Mouse (Mus musculus): ENCODE data around the gene Rps6ka1. TPM values are rescaled to one million over a fixed set of nuclear protein-coding genes. Genes with fewer than 3 reads are reported as not detected.

The Rps6ka1 gene
- polyA plus RNA-seq, 2 experiments = 28.4 to 48.4 TPM

DNA sequence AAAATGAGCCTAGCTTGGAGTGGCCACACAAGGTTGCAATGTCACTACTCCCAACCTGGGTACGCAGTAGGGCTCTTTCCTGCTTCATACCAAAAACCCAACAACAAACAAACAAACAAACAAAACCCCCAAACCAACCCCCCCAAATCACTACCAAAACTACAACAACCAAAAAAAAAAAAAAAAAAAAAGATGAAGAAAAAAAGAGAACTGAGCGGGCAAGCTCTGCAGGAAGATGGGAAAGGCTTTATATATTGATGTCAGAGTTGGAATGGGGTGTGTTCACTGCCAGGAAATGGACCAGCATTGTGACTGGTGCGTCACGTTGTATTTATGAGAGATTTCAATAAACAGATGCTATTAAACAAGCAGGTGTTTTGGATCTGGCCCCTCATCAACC is 33.0 kb downstream of the Rps6ka1 start:
- no peaks in the 10 kb centered on the region for H3K9me3 ChIP-seq (ENCODE audit: control insufficient read depth, low read length)
- no peak for DNase-seq (ENCODE audit: low read depth in 3 of 3, low spot score in 3 of 3)
- H3K4me3 ChIP-seq (ENCODE audit: insufficient read depth in 1 of 2, low read depth in 2 of 2, low read length in 2 of 2) = no peak overlapping the region
- ATAC-seq (ENCODE audit: insufficient read depth) = no peak
- 91% methylated on average over 4 of the region's 4 CpGs for WGBS (ENCODE audit: insufficient replicate concordance)
- TF ChIP-seq EP300 (IDR thresholded peaks at IDR 0.05; ENCODE audit: low read depth) (no peak), CTCF (IDR thresholded peaks at IDR 0.05; ENCODE audit: low read depth) (no peak)
- no peaks in the 10 kb centered on the region for H3K4me1 ChIP-seq (replicated peaks; ENCODE audit: control insufficient read depth in 2 of 2, insufficient read depth in 2 of 2, low read length in 1 of 2)
- H3K36me3 ChIP-seq (replicated peaks; ENCODE audit: control insufficient read depth, insufficient read depth, low read depth) = peaks cover 44% of the 10 kb centered on the region
- H3K27me3 ChIP-seq (ENCODE audit: control insufficient read depth, insufficient read depth, low read length) = no peaks in the 10 kb centered on the region
- H3K4me2 ChIP-seq (ENCODE audit: low read depth) = no peak overlapping the region
- no peak overlapping the region for H3K9ac ChIP-seq (replicated peaks)
- no peak overlapping the region for H3K27ac ChIP-seq

DNA sequence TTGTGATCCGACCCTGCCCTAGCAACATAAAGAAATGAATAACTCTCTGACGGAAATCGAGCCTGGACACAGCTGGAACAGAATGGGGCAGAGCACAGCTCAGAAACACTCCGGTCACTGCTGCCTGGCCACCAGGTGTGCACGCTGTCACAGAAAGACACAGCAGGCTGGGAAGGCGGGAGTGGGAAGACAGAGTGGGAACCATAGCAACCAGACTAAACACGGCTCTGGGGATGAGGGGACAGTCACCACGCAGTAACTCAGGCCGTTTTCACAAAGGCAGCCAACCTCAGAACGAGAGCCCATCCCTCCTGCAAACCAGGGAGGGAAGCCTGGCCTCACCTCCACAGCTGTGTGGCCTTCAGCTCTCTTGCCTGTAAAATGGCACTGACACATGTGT is 34.0 kb downstream of the Rps6ka1 start:
- WGBS (ENCODE audit: insufficient replicate concordance) = 81% methylated on average over 10 of the region's 10 CpGs

DNA sequence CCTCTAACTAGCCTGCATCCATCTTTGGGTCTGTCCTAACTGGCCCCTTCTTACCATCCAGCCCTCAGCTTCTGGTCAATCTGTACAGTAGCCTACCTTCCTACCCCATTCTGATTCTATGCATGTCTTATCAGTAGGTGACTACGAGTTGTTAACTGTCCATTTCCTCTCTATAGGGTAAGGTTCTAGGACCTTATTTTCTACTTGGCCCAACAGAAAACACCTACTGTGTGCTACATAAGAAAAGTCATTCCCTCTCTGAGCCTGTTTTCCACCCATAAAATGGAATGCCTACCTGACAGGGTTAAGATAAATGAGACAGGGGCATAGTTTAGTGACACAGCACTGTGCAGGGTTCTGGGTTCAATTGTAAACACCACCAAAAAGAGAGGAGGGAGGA is 41.0 kb downstream of the Rps6ka1 start:
- Histone ChIP-seq H3K4me2 (ENCODE audit: low read depth) (no peak overlapping the region), H3K9me3 (ENCODE audit: control insufficient read depth, low read length) (no peaks in the 10 kb centered on the region), H3K9ac (replicated peaks) (no peak overlapping the region), H3K4me1 (replicated peaks; ENCODE audit: control insufficient read depth in 2 of 2, insufficient read depth in 2 of 2, low read length in 1 of 2) (no peaks in the 10 kb centered on the region), H3K27ac (no peak overlapping the region), H3K36me3 (replicated peaks; ENCODE audit: control insufficient read depth, insufficient read depth, low read depth) (peaks cover 26% of the 10 kb centered on the region), H3K27me3 (ENCODE audit: control insufficient read depth, insufficient read depth, low read length) (no peaks in the 10 kb centered on the region), H3K4me3 (ENCODE audit: insufficient read depth in 1 of 2, low read depth in 2 of 2, low read length in 2 of 2) (no peak overlapping the region)
- WGBS (ENCODE audit: insufficient replicate concordance) = 25% methylated on average over 1 of the region's 1 CpGs
- DNase-seq (ENCODE audit: low read depth in 3 of 3, low spot score in 3 of 3) = no peak
- ATAC-seq (ENCODE audit: insufficient read depth) = no peak
- TF ChIP-seq EP300 (IDR thresholded peaks at IDR 0.05; ENCODE audit: low read depth) (no peak), CTCF (IDR thresholded peaks at IDR 0.05; ENCODE audit: low read depth) (no peak)

More for the DNA sequence above, 34.0 kb downstream of the Rps6ka1 start:
- H3K27ac ChIP-seq = no peak overlapping the region
- no peak for DNase-seq (ENCODE audit: low read depth in 3 of 3, low spot score in 3 of 3)
- TF ChIP-seq CTCF (IDR thresholded peaks at IDR 0.05; ENCODE audit: low read depth) (no peak), EP300 (IDR thresholded peaks at IDR 0.05; ENCODE audit: low read depth) (no peak)
- H3K4me1 ChIP-seq (replicated peaks; ENCODE audit: control insufficient read depth in 2 of 2, insufficient read depth in 2 of 2, low read length in 1 of 2) = no peaks in the 10 kb centered on the region
- no peaks in the 10 kb centered on the region for H3K27me3 ChIP-seq (ENCODE audit: control insufficient read depth, insufficient read depth, low read length)
- no peak overlapping the region for H3K9ac ChIP-seq (replicated peaks)
- no peak for ATAC-seq (ENCODE audit: insufficient read depth)
- peaks cover 34% of the 10 kb centered on the region for H3K36me3 ChIP-seq (replicated peaks; ENCODE audit: control insufficient read depth, insufficient read depth, low read depth)
- H3K4me3 ChIP-seq (ENCODE audit: insufficient read depth in 1 of 2, low read depth in 2 of 2, low read length in 2 of 2) = no peak overlapping the region
- no peaks in the 10 kb centered on the region for H3K9me3 ChIP-seq (ENCODE audit: control insufficient read depth, low read length)
- H3K4me2 ChIP-seq (ENCODE audit: low read depth) = no peak overlapping the region

DNA sequence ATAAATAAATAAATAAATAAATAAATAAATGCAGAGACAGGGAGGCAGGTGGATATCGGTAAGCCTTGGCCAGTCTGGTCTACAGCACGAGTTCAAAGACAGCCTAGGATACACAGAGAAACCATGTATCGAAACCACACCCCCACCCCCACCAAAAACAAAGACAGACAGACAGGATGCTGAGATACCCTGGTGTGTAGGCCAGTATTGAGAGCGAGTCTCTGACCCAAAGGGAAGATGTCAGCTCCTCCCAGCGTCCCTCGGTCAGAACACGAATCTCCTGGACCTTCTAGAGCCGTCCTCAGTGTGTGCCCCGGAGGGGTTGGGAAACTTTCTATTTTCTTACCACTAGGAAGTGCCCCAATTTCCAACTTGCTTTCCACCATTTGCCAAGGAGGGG is 42.5 kb downstream of the Rps6ka1 start:
- no peak for ATAC-seq (ENCODE audit: insufficient read depth)
- no peak for DNase-seq (ENCODE audit: low read depth in 3 of 3, low spot score in 3 of 3)
- Histone ChIP-seq H3K4me2 (ENCODE audit: low read depth) (no peak overlapping the region), H3K27me3 (ENCODE audit: control insufficient read depth, insufficient read depth, low read length) (no peaks in the 10 kb centered on the region), H3K4me1 (replicated peaks; ENCODE audit: control insufficient read depth in 2 of 2, insufficient read depth in 2 of 2, low read length in 1 of 2) (no peaks in the 10 kb centered on the region), H3K4me3 (ENCODE audit: insufficient read depth in 1 of 2, low read depth in 2 of 2, low read length in 2 of 2) (no peak overlapping the region), H3K36me3 (replicated peaks; ENCODE audit: control insufficient read depth, insufficient read depth, low read depth) (peaks cover 12% of the 10 kb centered on the region), H3K9ac (replicated peaks) (no peak overlapping the region), H3K9me3 (ENCODE audit: control insufficient read depth, low read length) (no peaks in the 10 kb centered on the region), H3K27ac (no peak overlapping the region)
- WGBS (ENCODE audit: insufficient replicate concordance) = 71% methylated on average over 9 of the region's 9 CpGs
- TF ChIP-seq CTCF (IDR thresholded peaks at IDR 0.05; ENCODE audit: low read depth) (no peak), EP300 (IDR thresholded peaks at IDR 0.05; ENCODE audit: low read depth) (no peak)

DNA sequence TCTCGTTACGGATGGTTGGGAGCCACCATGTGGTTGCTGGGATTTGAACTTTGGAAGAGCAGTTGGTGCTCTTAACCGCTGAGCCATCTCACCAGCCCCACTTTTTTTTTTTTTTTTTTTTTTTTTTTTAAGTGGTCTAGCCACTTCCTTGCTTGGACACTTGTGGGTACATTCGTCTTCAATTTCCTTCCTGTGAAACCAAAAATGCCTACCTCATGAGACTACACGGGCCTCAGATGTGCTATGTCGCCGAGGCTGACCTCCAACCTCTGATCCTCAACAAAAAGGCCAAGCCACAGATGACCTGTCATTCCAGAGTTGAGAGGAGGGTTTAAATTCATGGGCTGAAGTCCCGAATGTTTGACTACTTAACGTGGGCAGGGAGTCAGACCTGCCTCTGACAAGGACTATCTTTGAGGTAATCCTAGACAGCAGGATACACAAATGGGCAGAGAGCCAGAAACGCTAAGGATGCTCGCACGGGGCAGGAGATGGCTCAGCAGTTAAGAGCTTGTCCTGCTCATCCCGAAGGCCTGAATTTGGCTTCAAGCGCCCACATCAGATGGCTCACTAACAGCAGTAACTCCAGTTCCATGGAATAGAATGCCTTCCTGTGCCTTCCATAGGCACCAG is 43.3 kb downstream of the Rps6ka1 start:
- Histone ChIP-seq H3K9me3 (ENCODE audit: control insufficient read depth, low read length) (no peaks in the 10 kb centered on the region), H3K27ac (no peak overlapping the region), H3K4me3 (ENCODE audit: insufficient read depth in 1 of 2, low read depth in 2 of 2, low read length in 2 of 2) (no peak overlapping the region), H3K4me1 (replicated peaks; ENCODE audit: control insufficient read depth in 2 of 2, insufficient read depth in 2 of 2, low read length in 1 of 2) (no peaks in the 10 kb centered on the region), H3K9ac (replicated peaks) (no peak overlapping the region), H3K27me3 (ENCODE audit: control insufficient read depth, insufficient read depth, low read length) (no peaks in the 10 kb centered on the region), H3K4me2 (ENCODE audit: low read depth) (no peak overlapping the region), H3K36me3 (replicated peaks; ENCODE audit: control insufficient read depth, insufficient read depth, low read depth) (peaks cover 12% of the 10 kb centered on the region)
- TF ChIP-seq CTCF (IDR thresholded peaks at IDR 0.05; ENCODE audit: low read depth) (no peak), EP300 (IDR thresholded peaks at IDR 0.05; ENCODE audit: low read depth) (no peak)
- no peak for ATAC-seq (ENCODE audit: insufficient read depth)
- whole genome bisulfite sequencing (ENCODE audit: insufficient replicate concordance) = 27% methylated on average over 14 of the region's 14 CpGs
- no peak for DNase-seq (ENCODE audit: low read depth in 3 of 3, low spot score in 3 of 3)
